10 mouse cellular contexts compared by ENCODE assay signal in genomic region chr16:18858551-18858950, GRCm38 (mm10). TPM values are rescaled to one million over a fixed set of nuclear protein-coding genes. Genes with fewer than 3 reads are reported as not detected.
A peak's percentile ranks its signal among the peaks of the same experiment; 100 is the strongest.
DNase-seq lines count a peak whose midpoint lies in the region; ATAC-seq and TF ChIP-seq lines count a peak whose summit lies in the region.
"Had no signal": no experiment of that assay in that cellular context is flagged by ENCODE, and none has a peak within 500 bp of the region (broad histone marks: within the 10 kb centered on the region; RNA-seq: fewer than 3 reads in every experiment).

No protein-coding gene starts in this region.

- H3K36me3 ChIP-seq in forebrain, postnatal 0 days (ENCODE audit: insufficient read depth): no peaks in the 10 kb centered on the region
- no peaks in the 10 kb centered on the region for H3K36me3 ChIP-seq in forebrain, embryonic 11.5 days (ENCODE audit: control insufficient read depth, insufficient read depth, low read length)
- H3K36me3 ChIP-seq in neural tube, embryonic 11.5 days (ENCODE audit: control insufficient read depth, insufficient read depth, low read length): no peaks in the 10 kb centered on the region
- H3K36me3 ChIP-seq: hindbrain, embryonic 15.5 days had no signal

- H3K9me3 ChIP-seq in forebrain, postnatal 0 days (ENCODE audit: low read length): no peaks in the 10 kb centered on the region
- H3K9me3 ChIP-seq in forebrain, embryonic 11.5 days (ENCODE audit: control insufficient read depth, low read length): no peaks in the 10 kb centered on the region; the same call in 1 of the 2 replicates
- no peaks in the 10 kb centered on the region for H3K9me3 ChIP-seq in neural tube, embryonic 11.5 days (ENCODE audit: control insufficient read depth, low read length)
- H3K9me3 ChIP-seq: hindbrain, embryonic 15.5 days had no signal

- H3K27me3 ChIP-seq in forebrain, postnatal 0 days (ENCODE audit: insufficient read depth, low read length): no peaks in the 10 kb centered on the region
- H3K27me3 ChIP-seq in forebrain, embryonic 11.5 days (ENCODE audit: control insufficient read depth, insufficient read depth, low read length): no peaks in the 10 kb centered on the region
- no peaks in the 10 kb centered on the region for H3K27me3 ChIP-seq in neural tube, embryonic 11.5 days (ENCODE audit: control insufficient read depth, insufficient read depth, low read length)
- H3K27me3 ChIP-seq: hindbrain, embryonic 15.5 days had no signal

- H3K27ac ChIP-seq in forebrain, postnatal 0 days (ENCODE audit: low read depth, low read length): no peak overlapping the region
- no peak overlapping the region for H3K27ac ChIP-seq in forebrain, embryonic 11.5 days (ENCODE audit: low read depth, low read length)
- H3K27ac ChIP-seq in neural tube, embryonic 11.5 days (ENCODE audit: low read depth, low read length): no peak overlapping the region
- H3K27ac ChIP-seq: hindbrain, embryonic 15.5 days had no signal

- H3K9ac ChIP-seq in forebrain, postnatal 0 days: no peak overlapping the region
- H3K9ac ChIP-seq in forebrain, embryonic 11.5 days (ENCODE audit: low read length): no peak overlapping the region
- H3K9ac ChIP-seq in neural tube, embryonic 11.5 days (ENCODE audit: low read length): no peak overlapping the region
- H3K9ac ChIP-seq: hindbrain, embryonic 15.5 days had no signal

- intact Hi-C loops in gastrocnemius, postnatal 14 days (cut with DNase I; ENCODE audit: low total_unique reads): no loop called here

- peak; percentile 83 for ATAC-seq in forebrain, postnatal 0 days
- no peak for ATAC-seq in forebrain, embryonic 11.5 days (replicated peaks; ENCODE audit: low FRiP score)
- ATAC-seq in neural tube, embryonic 11.5 days (ENCODE audit: insufficient read depth, low FRiP score, low TSS enrichment): no peak
- peak; percentile 72; the same call in 1 of the 2 replicates for ATAC-seq in neutrophil, adult 5-6 weeks (ENCODE audit: extremely low read depth, insufficient number of reproducible peaks, low FRiP score, poor library complexity, severe bottlenecking)

- H3K4me2 ChIP-seq in forebrain, postnatal 0 days (ENCODE audit: low read depth): no peak overlapping the region
- no peak overlapping the region for H3K4me2 ChIP-seq in forebrain, embryonic 11.5 days (ENCODE audit: low read depth, low read length, severe bottlenecking)
- H3K4me2 ChIP-seq in neural tube, embryonic 11.5 days (ENCODE audit: low read depth): no peak overlapping the region
- H3K4me2 ChIP-seq: hindbrain, embryonic 15.5 days had no signal

- DNase-seq in forebrain, postnatal 0 days: peak; percentile 73
- DNase-seq in forebrain, embryonic 11.5 days (ENCODE audit: low spot score): no peak
- DNase-seq in neural tube, embryonic 11.5 days (ENCODE audit: low spot score): peak; percentile 17
- DNase-seq in neural tube, embryonic 10.5 days (ENCODE audit: extremely low spot score, low spot score): no peak
- DNase-seq in cerebellum, adult 9-10 months: peak; percentile 97
- peak; percentile 16 for DNase-seq in kidney, postnatal 10 days
- no peak for DNase-seq in gastrocnemius, postnatal 14 days

- H3K4me1 ChIP-seq in forebrain, postnatal 0 days (ENCODE audit: insufficient read depth): no peaks in the 10 kb centered on the region
- no peaks in the 10 kb centered on the region for H3K4me1 ChIP-seq in forebrain, embryonic 11.5 days (replicated peaks; ENCODE audit: control insufficient read depth, insufficient read depth, low read length)
- H3K4me1 ChIP-seq in neural tube, embryonic 11.5 days (ENCODE audit: control insufficient read depth, insufficient read depth, low read length): no peaks in the 10 kb centered on the region
- H3K4me1 ChIP-seq: hindbrain, embryonic 15.5 days had no signal

- H3K4me3 ChIP-seq in forebrain, postnatal 0 days (ENCODE audit: low read depth, low read length): no peak overlapping the region
- H3K4me3 ChIP-seq in forebrain, embryonic 11.5 days (ENCODE audit: low read depth, low read length): no peak overlapping the region
- H3K4me3 ChIP-seq in neural tube, embryonic 11.5 days (ENCODE audit: low read depth, low read length): no peak overlapping the region
- H3K4me3 ChIP-seq: hindbrain, embryonic 15.5 days; myocyte had no signal

- TF ChIP-seq CTCF in forebrain, postnatal 0 days (IDR thresholded peaks at IDR 0.05; ENCODE audit: low read depth): peak; percentile 65

RNA-seq across cellular contexts. Expression of gene Mrpl40, which starts 18.1 kb away (rescaled TPM):
- 35.8 and 42.2 TPM in 2 replicates for total RNA-seq in forebrain, postnatal 0 days (2014; rRNA removed)
- polyA plus RNA-seq in forebrain, postnatal 0 days (2015; fragmentation: Nextera tagmentation; extraction: Ambion mirVana): 75.8 and 77.0 TPM in 2 replicates
- 99.7 and 101 TPM in 2 replicates for polyA plus RNA-seq in forebrain, embryonic 11.5 days (2014; fragmentation: Nextera tagmentation; extraction: Ambion mirVana)
- polyA plus RNA-seq in neural tube, embryonic 11.5 days (2014; fragmentation: Nextera tagmentation; extraction: Ambion mirVana): 86.3 and 91.1 TPM in 2 replicates
- total RNA-seq in neutrophil, adult 5-6 weeks (2017): 34.1 and 42.5 TPM in 2 replicates
- 10 to 100 TPM; 41.2 to 43.7 TPM for total RNA-seq in gastrocnemius, postnatal 14 days (2021)

RNA-seq across cellular contexts. Expression of gene Hira, which starts 18.3 kb away (rescaled TPM):
- total RNA-seq in forebrain, postnatal 0 days (2014; rRNA removed): 62.9 and 64.1 TPM in 2 replicates
- 16.9 and 24.0 TPM in 2 replicates for polyA plus RNA-seq in forebrain, postnatal 0 days (2015; fragmentation: Nextera tagmentation; extraction: Ambion mirVana)
- 16.0 and 16.7 TPM in 2 replicates for polyA plus RNA-seq in forebrain, embryonic 11.5 days (2014; fragmentation: Nextera tagmentation; extraction: Ambion mirVana)
- polyA plus RNA-seq in neural tube, embryonic 11.5 days (2014; fragmentation: Nextera tagmentation; extraction: Ambion mirVana): 12.8 and 14.6 TPM in 2 replicates
- total RNA-seq in neutrophil, adult 5-6 weeks (2017): 34.8 and 35.5 TPM in 2 replicates
- total RNA-seq in gastrocnemius, postnatal 14 days (2021): 10 to 100 TPM; 20.4 to 25.3 TPM

RNA-seq across cellular contexts. Expression of gene Gm28539, which starts 22.2 kb away (rescaled TPM):
- not detected in 2 replicates for total RNA-seq in forebrain, postnatal 0 days (2014; rRNA removed)
- polyA plus RNA-seq in forebrain, postnatal 0 days (2015; fragmentation: Nextera tagmentation; extraction: Ambion mirVana): not detected in 2 replicates
- not detected in 2 replicates for polyA plus RNA-seq in forebrain, embryonic 11.5 days (2014; fragmentation: Nextera tagmentation; extraction: Ambion mirVana)
- polyA plus RNA-seq in neural tube, embryonic 11.5 days (2014; fragmentation: Nextera tagmentation; extraction: Ambion mirVana): not detected in 2 replicates
- 0.23 TPM in 1 of 2 replicates, not detected in the other for total RNA-seq in neutrophil, adult 5-6 weeks (2017)
- 1 to 10 TPM; 1.3 to 2.1 TPM for total RNA-seq in gastrocnemius, postnatal 14 days (2021)

RNA-seq across cellular contexts. Expression of gene 2510002D24Rik, which starts 22.2 kb away (rescaled TPM):
- total RNA-seq in forebrain, postnatal 0 days (2014; rRNA removed): 21.2 and 25.6 TPM in 2 replicates
- 16.9 and 44.1 TPM in 2 replicates for polyA plus RNA-seq in forebrain, postnatal 0 days (2015; fragmentation: Nextera tagmentation; extraction: Ambion mirVana)
- 23.9 and 28.2 TPM in 2 replicates for polyA plus RNA-seq in forebrain, embryonic 11.5 days (2014; fragmentation: Nextera tagmentation; extraction: Ambion mirVana)
- polyA plus RNA-seq in neural tube, embryonic 11.5 days (2014; fragmentation: Nextera tagmentation; extraction: Ambion mirVana): 17.7 and 19.7 TPM in 2 replicates
- 41.2 and 58.1 TPM in 2 replicates for total RNA-seq in neutrophil, adult 5-6 weeks (2017)
- total RNA-seq in gastrocnemius, postnatal 14 days (2021): 10 to 100 TPM; 13.8 to 14.3 TPM

RNA-seq across cellular contexts. Expression of gene Cdc45, which starts 46.8 kb away (rescaled TPM):
- total RNA-seq in forebrain, postnatal 0 days (2014; rRNA removed): 7.0 and 11.7 TPM in 2 replicates
- polyA plus RNA-seq in forebrain, postnatal 0 days (2015; fragmentation: Nextera tagmentation; extraction: Ambion mirVana): 5.5 and 6.4 TPM in 2 replicates
- 75.8 and 82.0 TPM in 2 replicates for polyA plus RNA-seq in forebrain, embryonic 11.5 days (2014; fragmentation: Nextera tagmentation; extraction: Ambion mirVana)
- polyA plus RNA-seq in neural tube, embryonic 11.5 days (2014; fragmentation: Nextera tagmentation; extraction: Ambion mirVana): 60.5 and 62.2 TPM in 2 replicates
- total RNA-seq in neutrophil, adult 5-6 weeks (2017): 4.7 and 5.2 TPM in 2 replicates
- 1 to 10 TPM; 2.4 to 2.6 TPM for total RNA-seq in gastrocnemius, postnatal 14 days (2021)

Comparison
In these comparisons a context has a peak if more than half of its experiments do, and no peak if none do; other contexts are left out.
1. ATAC-seq: peak in forebrain, postnatal 0 days (single experiment) and neutrophil, adult 5-6 weeks (single experiment); none in forebrain, embryonic 11.5 days (single experiment) and neural tube, embryonic 11.5 days (single experiment).
2. DNase-seq: peak in forebrain, postnatal 0 days (single experiment), neural tube, embryonic 11.5 days (single experiment), cerebellum, adult 9-10 months (single experiment) and kidney, postnatal 10 days (single experiment); none in forebrain, embryonic 11.5 days (single experiment), neural tube, embryonic 10.5 days (single experiment) and gastrocnemius, postnatal 14 days (single experiment).